Mouse (Mus musculus) lung, postnatal 10 days (tissue): ENCODE results near the gene Reck.
A peak's percentile ranks its signal among the peaks of the same experiment; 100 is the strongest.

Experiments
- DNase-seq: peaks from one replicate; pipeline ENCODE4 v3.0.0; 2021

Reck gene

DNA sequence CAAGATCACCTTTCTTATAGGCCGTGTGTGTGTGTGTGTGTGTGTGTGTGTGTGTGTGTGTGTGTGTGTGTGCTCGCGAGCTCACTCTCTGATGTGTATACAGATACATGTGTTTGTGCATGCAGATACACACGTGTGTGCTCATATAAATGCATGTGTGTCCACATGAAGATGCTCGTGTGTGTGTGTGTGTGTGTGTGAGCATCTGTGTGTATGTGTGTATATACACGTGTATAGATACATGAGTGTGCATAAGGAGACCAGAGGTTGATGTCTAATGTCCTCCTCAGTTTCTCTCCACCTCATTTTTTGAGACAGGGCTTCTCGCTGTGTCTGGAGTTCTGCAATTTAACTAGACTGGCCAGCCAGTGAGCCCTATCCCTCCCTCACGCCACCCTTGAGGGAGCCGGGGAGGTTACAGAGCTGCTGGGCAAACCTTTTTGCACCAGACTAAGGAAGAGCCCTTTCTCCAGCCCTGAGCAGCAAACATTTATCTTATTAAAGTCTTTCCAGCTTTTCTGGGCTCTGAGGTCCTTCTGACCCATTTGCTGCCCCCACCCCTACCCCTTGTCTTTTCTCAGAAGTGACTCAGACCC, 96.3 kb downstream of the Reck start:
- no peak for DNase-seq

DNA sequence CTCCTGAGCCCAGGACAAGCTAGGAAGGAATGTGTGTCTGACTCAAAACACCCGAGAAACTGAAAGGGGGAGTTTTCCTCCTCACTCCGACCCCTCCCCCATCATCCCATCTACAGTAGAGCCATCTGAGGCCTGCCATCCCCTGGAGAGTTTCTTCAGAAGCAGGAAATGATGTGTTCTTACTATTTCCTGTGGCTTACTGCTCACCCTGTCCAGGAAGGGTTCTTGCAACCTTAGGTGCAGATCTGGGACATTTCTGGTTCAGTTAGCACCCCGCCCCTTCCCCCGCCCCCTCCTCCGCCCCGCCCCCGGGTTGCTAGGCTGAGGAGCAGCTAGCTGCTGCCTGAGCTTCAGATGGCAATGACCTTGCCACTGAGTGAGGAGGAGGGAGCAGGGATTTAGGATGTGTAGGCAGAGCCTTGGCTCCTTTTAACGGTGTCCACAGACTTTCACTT, 96.8 kb downstream of the Reck start:
- DNase-seq = peak; percentile 83

DNA sequence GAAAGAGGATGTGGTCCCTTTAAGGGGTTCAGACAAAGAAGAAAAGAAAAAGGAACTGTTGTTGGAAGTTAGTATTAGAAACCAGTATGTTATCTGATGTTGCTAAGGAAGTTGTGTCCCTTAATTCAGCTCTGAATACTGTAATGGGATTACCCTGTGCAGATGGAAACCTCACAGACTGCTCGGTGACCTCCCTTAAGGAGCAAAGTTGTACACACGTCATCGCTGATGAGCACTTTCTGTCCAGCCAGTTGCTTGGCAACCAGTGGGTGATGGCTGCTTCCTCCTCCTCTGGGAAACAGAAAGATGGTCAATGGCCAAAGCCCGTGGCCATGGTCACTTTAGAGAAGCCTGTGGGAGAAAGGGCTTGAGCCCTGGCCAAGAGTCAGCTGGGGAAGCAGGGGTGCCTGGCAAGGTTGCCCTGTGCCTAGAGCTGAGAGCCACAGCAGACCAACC, 98.2 kb downstream of the Reck start:
- peak; percentile 75 for DNase-seq

DNA sequence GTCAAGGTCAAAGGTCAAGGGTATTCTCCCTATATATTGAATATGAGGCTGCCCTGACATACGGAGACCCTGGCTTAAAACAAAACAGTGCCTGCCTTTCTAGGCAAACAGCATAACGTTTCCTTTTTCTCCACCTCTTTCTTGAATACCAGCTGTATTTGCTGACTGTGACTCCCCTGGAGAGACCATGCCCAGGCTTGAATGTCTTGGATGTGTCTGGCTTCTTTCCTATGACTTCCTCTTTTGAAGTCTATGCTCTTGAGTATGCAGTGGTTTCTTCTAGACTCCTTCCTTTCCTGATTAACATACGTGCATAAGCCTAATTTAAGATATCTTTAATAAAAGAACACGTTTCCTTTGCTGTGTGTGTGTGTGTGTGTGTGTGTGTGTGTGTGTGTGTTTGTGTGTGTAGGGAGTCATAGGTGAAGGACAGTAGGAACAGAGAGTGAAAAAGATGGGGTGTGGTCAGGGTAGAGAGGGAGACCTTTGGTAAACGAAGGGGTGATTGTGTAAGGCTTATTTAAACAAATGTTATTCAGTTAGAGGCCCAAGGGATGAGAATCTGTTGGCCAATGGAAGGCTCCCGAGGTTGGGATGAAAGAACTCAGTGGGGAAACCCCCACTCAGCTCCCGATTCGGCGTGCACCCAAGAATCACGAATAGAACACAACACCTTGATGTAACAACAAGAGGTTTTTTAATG, 99.7 kb downstream of the Reck start:
- DNase-seq = no peak

DNA sequence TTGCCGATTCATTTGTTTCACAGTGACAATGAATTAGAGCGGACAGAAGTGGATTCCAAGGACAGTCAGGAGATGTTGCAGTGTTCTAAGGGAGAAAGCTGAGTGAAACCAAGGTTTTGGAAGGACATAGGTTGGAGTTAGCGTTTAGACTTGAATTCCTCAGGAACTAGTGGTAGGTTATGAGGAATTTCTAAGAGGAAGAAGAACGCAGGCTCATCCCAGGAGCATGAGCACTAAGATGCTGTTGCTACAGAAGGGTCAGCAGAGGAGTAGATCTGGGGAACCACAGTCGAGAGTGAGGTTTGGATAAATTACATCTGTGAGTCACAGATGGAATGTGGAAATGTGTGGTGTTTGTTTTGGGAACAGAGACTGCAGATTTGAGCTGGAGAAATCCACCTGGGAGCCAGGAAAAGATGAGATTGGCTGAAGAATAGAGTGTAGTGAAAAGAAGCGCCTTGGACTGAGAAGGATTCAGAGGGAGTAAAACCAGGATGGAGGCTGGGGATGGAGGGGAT, 101.0 kb downstream of the Reck start:
- no peak for DNase-seq

DNA sequence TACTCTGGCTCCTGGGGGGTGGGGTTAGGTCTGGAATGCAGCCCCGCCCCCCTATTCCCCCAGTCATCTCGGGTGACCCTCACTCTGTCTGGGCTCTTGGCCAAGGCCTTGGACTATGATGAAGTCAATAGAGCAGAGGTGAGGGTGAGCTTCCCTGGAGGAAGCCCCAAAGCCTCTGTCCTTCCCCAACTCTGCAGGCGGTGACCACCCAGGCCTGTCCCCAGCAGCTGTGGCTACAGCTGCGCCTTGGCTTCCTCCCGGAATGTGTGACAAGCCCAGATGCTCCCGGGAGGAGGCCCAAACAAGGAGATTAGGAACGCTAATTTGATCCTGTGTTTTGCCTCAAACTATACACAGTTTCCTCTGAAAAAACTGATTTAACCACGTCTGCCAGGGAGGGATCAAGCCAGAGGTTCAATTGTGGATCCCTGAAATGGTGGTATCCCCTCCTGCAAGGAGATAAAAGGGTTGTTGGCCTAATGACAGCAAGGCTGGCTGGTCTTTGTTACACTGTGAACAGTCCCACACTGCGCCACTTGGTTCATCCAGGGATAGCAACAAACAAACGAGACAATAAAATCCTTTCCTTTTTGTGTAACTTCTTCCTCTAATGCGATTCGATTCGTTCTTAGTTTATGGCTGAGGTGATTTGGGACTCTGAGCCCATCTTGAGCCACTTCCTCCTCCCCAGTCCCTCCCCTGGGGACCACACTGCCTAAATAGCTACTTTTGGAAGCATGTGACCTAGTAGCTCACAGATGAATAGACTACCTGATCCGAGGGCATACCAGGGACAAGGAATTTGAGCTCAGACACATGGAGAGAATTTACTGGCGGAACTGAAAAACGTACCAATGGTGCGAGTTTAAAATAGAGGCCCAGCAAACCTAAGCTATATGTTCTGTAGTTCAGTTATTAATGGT, 103.5 kb downstream of the Reck start:
- DNase-seq = peak; percentile 78

DNA sequence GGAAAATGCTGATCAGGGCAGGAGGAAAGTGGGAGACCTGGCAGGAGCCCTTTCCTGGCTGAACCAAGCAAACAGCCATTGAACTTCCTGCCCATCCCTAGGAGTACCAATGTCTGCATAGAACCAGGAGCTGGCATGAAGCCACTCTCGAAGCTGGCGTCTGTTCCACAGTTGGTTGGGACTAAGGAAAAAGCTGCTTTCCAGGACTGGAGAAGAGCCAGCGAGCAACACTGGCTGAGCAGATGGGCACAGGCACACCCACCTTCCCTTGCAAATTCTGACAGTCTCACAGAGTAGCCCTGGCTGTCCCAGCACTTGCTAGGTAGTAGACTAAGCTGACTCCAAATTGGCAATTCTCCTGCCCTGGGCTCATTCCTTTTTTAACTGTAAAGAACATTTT, 104.4 kb downstream of the Reck start:
- DNase-seq = peak; percentile 85

DNA sequence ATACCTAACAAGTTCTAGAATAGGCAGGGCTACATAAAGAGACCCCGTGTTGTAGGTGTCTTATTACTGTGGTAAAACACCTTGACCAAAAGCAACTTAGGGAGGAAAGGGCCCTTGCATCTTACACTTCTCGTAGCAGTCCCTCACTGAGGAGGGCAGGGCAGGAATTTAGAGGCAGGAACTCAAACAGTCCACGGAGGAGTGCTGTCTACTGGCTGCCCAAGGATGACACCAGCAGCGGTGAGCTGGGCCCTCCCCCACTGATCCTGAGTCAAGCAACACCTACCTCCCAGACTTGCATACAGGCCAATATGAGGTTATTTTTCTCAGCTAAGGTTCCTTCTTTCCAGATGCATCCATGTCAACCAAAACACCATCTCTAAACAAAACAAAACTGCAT, 104.9 kb downstream of the Reck start:
- no peak for DNase-seq

DNA sequence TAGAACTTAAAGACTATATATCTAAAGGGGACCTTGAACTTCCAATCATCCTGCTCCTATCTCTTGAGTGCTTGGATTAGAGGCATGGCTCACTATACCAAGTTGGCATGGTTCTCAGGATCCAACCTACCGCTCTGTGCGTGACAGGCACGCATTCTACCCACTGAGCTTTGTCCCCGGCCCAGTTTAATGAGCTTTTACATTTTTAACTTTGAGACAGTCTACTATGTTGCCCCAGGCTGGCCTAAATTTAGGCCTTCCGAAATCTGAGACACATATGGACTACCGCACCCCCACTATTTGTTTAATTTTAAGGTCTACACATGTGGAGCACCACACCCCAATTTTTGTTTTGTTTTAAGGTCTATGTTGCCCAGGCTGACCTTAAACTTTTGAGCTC, 105.5 kb downstream of the Reck start:
- no peak for DNase-seq

DNA sequence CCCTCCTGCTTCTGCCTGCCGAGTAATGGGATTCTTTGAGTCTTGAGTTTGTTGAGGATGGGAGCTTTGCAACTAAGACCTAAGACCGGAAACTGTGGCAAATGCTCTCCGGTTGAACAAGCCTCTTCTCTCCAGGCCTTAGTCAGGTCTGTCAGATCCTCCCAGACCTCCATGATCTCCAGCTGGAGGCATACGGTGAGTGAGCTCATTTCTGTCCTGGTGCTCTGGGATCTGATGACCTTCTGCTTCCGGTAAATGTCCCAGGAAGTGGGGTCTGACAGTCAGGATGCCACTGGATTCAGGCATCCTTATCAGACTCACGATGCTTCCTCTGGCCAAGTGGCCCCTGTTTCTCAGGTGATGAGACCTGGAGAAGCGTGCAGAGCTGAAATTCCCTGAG, 105.9 kb downstream of the Reck start:
- no peak for DNase-seq

DNA sequence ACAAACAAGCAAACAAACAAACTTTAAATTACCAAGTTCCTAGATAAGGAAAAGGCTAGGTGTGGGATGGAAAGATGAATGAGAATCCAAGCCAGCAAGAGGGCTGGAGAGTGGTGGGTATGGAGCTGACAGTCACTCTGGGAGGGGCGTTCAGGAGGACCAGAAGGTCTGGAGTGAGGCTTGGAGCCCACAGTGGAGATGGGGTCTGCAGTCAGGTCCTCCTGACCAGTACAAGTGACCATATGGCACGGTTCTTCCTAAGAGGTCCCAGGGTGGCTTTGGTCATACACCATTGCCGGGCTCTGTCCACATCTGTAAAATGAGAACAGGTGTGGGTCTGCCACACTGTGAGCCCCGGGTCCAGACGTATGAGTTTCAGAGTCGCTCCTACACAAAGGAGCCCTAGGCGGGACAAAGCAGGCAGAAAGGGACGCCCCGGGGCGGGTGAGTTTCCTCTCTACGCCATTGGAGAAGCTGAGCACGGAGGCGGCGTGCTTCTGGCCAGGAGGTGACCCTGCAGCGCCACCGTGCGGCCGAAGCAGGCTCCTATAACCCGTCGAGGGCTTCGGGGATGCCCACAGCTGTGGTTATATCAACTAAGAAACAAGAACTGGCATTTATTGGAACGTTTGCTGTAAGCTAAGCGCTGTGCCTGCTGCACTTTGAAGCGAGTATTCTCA, 106.9 kb downstream of the Reck start:
- peak; percentile 96 for DNase-seq

DNA sequence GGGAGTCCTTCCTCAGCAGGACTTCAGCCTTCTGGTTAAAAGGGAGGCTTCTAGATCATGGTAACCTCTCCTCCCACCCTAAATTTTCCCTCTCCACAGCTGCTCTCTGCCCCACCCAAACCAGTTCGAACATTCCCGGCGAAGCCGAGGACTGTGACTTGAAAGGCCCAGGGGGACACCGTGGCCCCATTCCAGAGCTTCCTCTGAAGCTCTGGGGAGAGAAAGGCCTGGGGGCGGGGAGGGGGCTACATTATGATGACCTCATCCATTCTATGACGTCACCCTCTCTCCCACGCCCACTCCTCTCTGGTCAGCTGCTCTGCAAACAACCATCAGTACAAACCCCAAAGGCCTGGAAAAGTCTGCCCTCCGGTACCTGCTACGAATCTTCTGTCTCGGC, 107.9 kb downstream of the Reck start, which contains the start of gene Ccin:
Ccin (plus strand) TSS at position 303 of the 400 bp plus-strand sequence.
- DNase-seq = no peak

DNA sequence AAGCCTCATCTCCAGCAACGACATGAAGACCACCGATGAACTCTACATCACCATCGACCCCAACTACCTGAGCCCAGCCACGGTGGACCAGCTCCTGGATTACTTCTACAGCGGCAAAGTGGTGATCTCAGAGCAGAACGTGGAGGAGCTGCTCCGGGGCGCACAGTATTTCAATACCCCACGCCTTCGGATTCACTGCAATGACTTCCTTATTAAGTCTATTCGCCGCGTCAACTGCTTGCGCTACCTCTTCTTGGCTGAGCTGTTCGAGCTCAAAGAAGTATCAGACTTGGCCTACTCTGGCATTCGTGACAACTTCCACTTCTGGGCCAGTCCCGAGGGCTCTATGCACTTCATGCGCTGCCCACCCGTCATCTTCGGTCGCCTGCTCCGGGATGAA, 108.4 kb downstream of the Reck start:
- DNase-seq = no peak

DNA sequence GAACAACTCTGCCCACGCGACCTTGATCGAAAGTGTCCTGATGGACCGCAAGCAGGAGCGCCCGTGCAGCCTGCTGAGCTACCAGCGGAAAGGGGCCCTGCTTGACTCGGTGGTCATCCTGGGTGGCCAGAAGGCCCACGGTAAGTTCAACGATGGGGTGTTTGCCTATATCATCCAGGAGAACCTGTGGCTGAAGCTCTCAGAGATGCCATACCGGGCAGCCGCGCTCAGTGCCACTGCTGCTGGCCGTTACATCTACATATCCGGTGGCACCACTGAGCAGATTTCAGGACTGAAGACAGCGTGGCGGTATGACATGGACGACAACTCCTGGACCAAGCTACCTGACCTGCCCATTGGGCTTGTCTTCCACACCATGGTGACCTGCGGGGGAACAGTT, 109.0 kb downstream of the Reck start:
- no peak for DNase-seq

DNA sequence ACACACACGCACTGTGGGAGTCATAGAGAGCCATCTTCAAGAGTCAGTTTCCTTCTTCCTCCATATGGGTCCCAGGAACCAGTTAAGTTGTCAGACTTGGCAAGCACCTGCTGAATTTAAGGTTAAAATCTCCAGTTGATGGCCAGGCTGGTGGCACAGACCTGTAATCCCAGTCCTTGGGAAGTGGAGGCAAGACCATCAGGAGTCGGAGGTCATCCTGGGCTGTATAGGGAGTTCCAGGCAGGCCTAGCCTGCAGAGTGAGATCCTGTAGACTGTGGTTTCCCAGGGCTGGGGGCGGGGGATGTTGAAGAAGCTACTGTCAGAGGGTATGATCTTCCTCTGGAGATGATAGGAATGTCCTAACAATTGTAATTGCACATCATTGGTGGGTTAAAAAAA, 113.6 kb downstream of the Reck start:
- DNase-seq = no peak

DNA sequence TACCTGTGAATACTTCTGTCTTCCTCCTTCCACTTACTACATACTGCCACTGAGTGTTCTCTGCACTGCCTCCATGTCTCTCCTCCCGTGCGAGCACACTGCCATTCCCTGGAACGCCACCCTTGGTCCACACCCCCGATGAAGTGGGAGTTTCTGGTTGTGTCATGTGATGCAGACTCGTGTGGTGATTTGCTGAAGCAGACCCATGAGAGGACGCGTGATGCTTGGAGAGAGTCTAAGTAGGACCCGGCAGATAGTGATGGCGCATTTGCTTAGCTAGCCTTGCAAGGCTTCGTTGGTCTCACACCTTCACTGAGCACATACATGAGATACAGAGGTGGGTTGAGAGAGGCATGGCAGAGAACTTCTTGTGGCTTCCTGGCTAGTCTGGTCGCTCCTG, 117.7 kb downstream of the Reck start:
- DNase-seq = no peak

DNA sequence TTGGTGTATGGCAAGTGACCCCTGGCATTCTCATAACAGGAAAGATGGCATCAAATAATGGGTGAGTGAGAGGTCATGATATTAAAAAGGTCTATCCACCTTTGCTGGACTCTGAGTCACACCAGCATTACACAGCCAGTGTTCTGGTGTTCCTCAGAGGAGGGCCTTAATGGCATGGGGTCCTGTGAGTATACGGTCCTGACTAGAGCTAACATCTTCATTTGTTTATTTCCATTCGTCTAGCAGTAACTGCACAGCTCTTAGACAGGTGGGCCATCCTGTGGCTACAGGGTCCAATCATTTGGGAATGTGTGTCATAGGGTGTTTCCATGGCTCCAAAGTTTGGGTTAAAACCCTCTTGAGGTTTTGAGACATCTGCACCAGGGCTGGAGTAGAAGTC, 119.0 kb downstream of the Reck start:
- no peak for DNase-seq
